In genomic region chr6:59424871-59425740, GRCm38 (mm10) we compare ENCODE assay signal across 9 mouse cellular contexts. TPM values are rescaled to one million over a fixed set of nuclear protein-coding genes. Genes with fewer than 3 reads are reported as not detected.
A peak's percentile ranks its signal among the peaks of the same experiment; 100 is the strongest.
DNase-seq lines count a peak whose midpoint lies in the region; ATAC-seq and TF ChIP-seq lines count a peak whose summit lies in the region.
"Had no signal": no experiment of that assay in that cellular context is flagged by ENCODE, and none has a peak within 500 bp of the region (broad histone marks: within the 10 kb centered on the region; RNA-seq: fewer than 3 reads in every experiment).

No protein-coding gene starts in this region.

- no peaks in the 10 kb centered on the region for H3K27me3 ChIP-seq in heart, embryonic 12.5 days (replicated peaks)
- no peaks in the 10 kb centered on the region for H3K27me3 ChIP-seq in midbrain, embryonic 13.5 days
- 0 out of 2 replicates have a peak, but pooled peaks cover 5% of the 10 kb centered on the region for H3K27me3 ChIP-seq in midbrain, embryonic 10.5 days (ENCODE audit: low read depth, poor library complexity, severe bottlenecking)
- H3K27me3 ChIP-seq in limb, embryonic 14.5 days (ENCODE audit: control insufficient read depth, insufficient read depth, low read length) = no peaks in the 10 kb centered on the region
- H3K27me3 ChIP-seq in stomach, embryonic 15.5 days (replicated peaks) = no peaks in the 10 kb centered on the region; the same call in 1 of the 2 replicates

- ATAC-seq in heart, embryonic 12.5 days (ENCODE audit: insufficient number of reproducible peaks, low FRiP score) = no peak
- ATAC-seq in midbrain, embryonic 13.5 days = no peak
- no peak for ATAC-seq in limb, embryonic 14.5 days (ENCODE audit: low FRiP score, low read depth)
- no peak for ATAC-seq in stomach, embryonic 15.5 days (ENCODE audit: insufficient read depth, low FRiP score, low read depth)

- H3K27ac ChIP-seq in heart, embryonic 12.5 days (ENCODE audit: poor library complexity, severe bottlenecking) = no peak overlapping the region
- no peak overlapping the region for H3K27ac ChIP-seq in midbrain, embryonic 13.5 days
- H3K27ac ChIP-seq in midbrain, embryonic 10.5 days (replicated peaks) = no peak overlapping the region
- no peak overlapping the region for H3K27ac ChIP-seq in limb, embryonic 14.5 days (replicated peaks; ENCODE audit: low read depth, low read length)
- peak overlapping the region; percentile 60 for H3K27ac ChIP-seq in stomach, embryonic 15.5 days

- H3K36me3 ChIP-seq in heart, embryonic 12.5 days = no peaks in the 10 kb centered on the region
- no peaks in the 10 kb centered on the region for H3K36me3 ChIP-seq in midbrain, embryonic 13.5 days
- no peaks in the 10 kb centered on the region for H3K36me3 ChIP-seq in midbrain, embryonic 10.5 days
- no peaks in the 10 kb centered on the region for H3K36me3 ChIP-seq in limb, embryonic 14.5 days (ENCODE audit: control insufficient read depth, insufficient read depth, low read length)
- H3K36me3 ChIP-seq in stomach, embryonic 15.5 days = no peaks in the 10 kb centered on the region

- 0 out of 2 replicates have a peak overlapping the region, but pooled peaks have one; percentile 7 for H3K9ac ChIP-seq in heart, embryonic 12.5 days
- H3K9ac ChIP-seq in midbrain, embryonic 13.5 days (replicated peaks) = no peak overlapping the region
- no peak overlapping the region for H3K9ac ChIP-seq in limb, embryonic 14.5 days (ENCODE audit: low read depth, low read length, severe bottlenecking)
- H3K9ac ChIP-seq in stomach, embryonic 15.5 days = no peak overlapping the region

- 69% methylated on average over 10 of the region's 10 CpGs for WGBS in heart, embryonic 12.5 days
- 72% methylated on average over 10 of the region's 10 CpGs for WGBS in midbrain, embryonic 13.5 days
- WGBS in midbrain, embryonic 10.5 days = 82% methylated on average over 10 of the region's 10 CpGs
- 78% methylated on average over 10 of the region's 10 CpGs for WGBS in limb, embryonic 14.5 days
- 56% methylated on average over 10 of the region's 10 CpGs for WGBS in stomach, embryonic 15.5 days

- no peaks in the 10 kb centered on the region for H3K9me3 ChIP-seq in heart, embryonic 12.5 days (replicated peaks)
- no peaks in the 10 kb centered on the region for H3K9me3 ChIP-seq in midbrain, embryonic 13.5 days
- H3K9me3 ChIP-seq in midbrain, embryonic 10.5 days (replicated peaks) = no peaks in the 10 kb centered on the region
- H3K9me3 ChIP-seq in limb, embryonic 14.5 days (ENCODE audit: control insufficient read depth, low read length) = no peaks in the 10 kb centered on the region
- no peaks in the 10 kb centered on the region for H3K9me3 ChIP-seq in stomach, embryonic 15.5 days

- intact Hi-C loops in left cerebral cortex, postnatal 10 days (cut with DNase I) = loop anchor here (10.0 kb wide), 1 partner anchor 170 kb away; no protein-coding TSS in a partner anchor

- peak overlapping the region; percentile 74 for H3K4me2 ChIP-seq in heart, embryonic 12.5 days
- H3K4me2 ChIP-seq in midbrain, embryonic 13.5 days (replicated peaks) = peak overlapping the region; percentile 88; the same call in 1 of the 2 replicates
- peak overlapping the region; percentile 85; the same call in 1 of the 2 replicates for H3K4me2 ChIP-seq in limb, embryonic 14.5 days (replicated peaks; ENCODE audit: low read depth, low read length, severe bottlenecking)
- H3K4me2 ChIP-seq in stomach, embryonic 15.5 days = peak overlapping the region; percentile 87

- H3K4me1 ChIP-seq in heart, embryonic 12.5 days (replicated peaks) = peaks cover 24% of the 10 kb centered on the region
- H3K4me1 ChIP-seq in midbrain, embryonic 13.5 days (replicated peaks) = peaks cover 11% of the 10 kb centered on the region
- H3K4me1 ChIP-seq in midbrain, embryonic 10.5 days = peaks cover 11% of the 10 kb centered on the region
- peaks cover 9% of the 10 kb centered on the region for H3K4me1 ChIP-seq in limb, embryonic 14.5 days (ENCODE audit: control insufficient read depth, insufficient read depth, low read length)
- 0 out of 2 replicates have a peak, but pooled peaks cover 4% of the 10 kb centered on the region for H3K4me1 ChIP-seq in stomach, embryonic 15.5 days

- peak overlapping the region; percentile 57 for H3K4me3 ChIP-seq in heart, embryonic 12.5 days
- H3K4me3 ChIP-seq in midbrain, embryonic 13.5 days (replicated peaks) = peak overlapping the region; percentile 57; the same call in 1 of the 2 replicates
- H3K4me3 ChIP-seq in midbrain, embryonic 10.5 days = no peak overlapping the region
- H3K4me3 ChIP-seq in limb, embryonic 14.5 days (replicated peaks; ENCODE audit: low read length) = peak overlapping the region; percentile 48; the same call in 1 of the 2 replicates
- peak overlapping the region; percentile 56 for H3K4me3 ChIP-seq in stomach, embryonic 15.5 days (replicated peaks)

- no peak for DNase-seq in heart, postnatal 4 days
- no peak for DNase-seq in midbrain, embryonic 10.5 days (ENCODE audit: low spot score)
- DNase-seq in limb, embryonic 14.5 days (ENCODE audit: low spot score) = no peak
- DNase-seq in left cerebral cortex, postnatal 10 days (ENCODE audit: extremely low spot score in 1 of 2, low spot score in 2 of 2) = no peak
- DNase-seq in spleen, postnatal 36 days (ENCODE audit: low spot score in 2 of 2) = no peak

- TF ChIP-seq POLR2A in limb, embryonic 14.5 days (IDR thresholded peaks at IDR 0.05; ENCODE audit: borderline replicate concordance, extremely low read depth, insufficient read depth, insufficient read length) = no peak

RNA-seq across cellular contexts. Expression of gene Gprin3, which starts 1.0 kb away (rescaled TPM):
- polyA plus RNA-seq in heart, embryonic 12.5 days (2016; fragmentation: Nextera tagmentation; extraction: Ambion mirVana) = 8.2 and 9.9 TPM in 2 replicates
- total RNA-seq in heart, postnatal 4 days (2021) = 1 to 10 TPM; 2.4 TPM
- 1.8 and 2.2 TPM in 2 replicates for polyA plus RNA-seq in midbrain, embryonic 13.5 days (2015; fragmentation: Nextera tagmentation; extraction: Ambion mirVana)
- 0.15 and 0.20 TPM in 2 replicates for polyA plus RNA-seq in midbrain, embryonic 10.5 days (2016; fragmentation: Nextera tagmentation; extraction: Ambion mirVana)
- polyA plus RNA-seq in limb, embryonic 14.5 days (2012; rRNA removed) = 0.28 TPM in 2 replicates
- 1.2 TPM in 2 replicates for polyA plus RNA-seq in limb, embryonic 14.5 days (2014; fragmentation: Nextera tagmentation; extraction: Ambion mirVana)
- 5.5 and 6.5 TPM in 2 replicates for polyA plus RNA-seq in stomach, embryonic 15.5 days (2015; fragmentation: Nextera tagmentation; extraction: Ambion mirVana)
- total RNA-seq in left cerebral cortex, postnatal 10 days (2021) = 10 to 100 TPM; 16.8 to 18.3 TPM
- total RNA-seq: MEL had no signal
